Mouse (Mus musculus) CH12F3 (cell line): ENCODE measurements around the gene Majin.

Experiments
- in situ Hi-C: fragments of 300-500 bp; cut with MboI; formaldehyde crosslinking; loops from 2 replicates; pipeline ENCODE4 v1.14.3; 2020; ENCODE audit warnings: low sequenced_read_pairs

Majin gene

GRCm38 (mm10) chr19:6261379-6261778 lies 77.2 kb downstream of the Majin start:
- in situ Hi-C loops, result loop anchor here (5.0 kb wide), 1 partner anchor 46 kb away; the partner anchor contains the start of gene Cdc42bpg

- in situ Hi-C loops, result loop anchor here (5.0 kb wide), 1 partner anchor 45 kb away; the partner anchor contains the start of gene Cdc42bpg
These were observed 78.0 kb downstream of the Majin start for GRCm38 (mm10) chr19:6262222-6262621.

GRCm38 (mm10) chr19:6262839-6263433 lies 78.7 kb downstream of the Majin start:
- in situ Hi-C loops, result loop anchor here (5.0 kb wide), 1 partner anchor 44 kb away; the partner anchor contains the start of gene Cdc42bpg

DNA sequence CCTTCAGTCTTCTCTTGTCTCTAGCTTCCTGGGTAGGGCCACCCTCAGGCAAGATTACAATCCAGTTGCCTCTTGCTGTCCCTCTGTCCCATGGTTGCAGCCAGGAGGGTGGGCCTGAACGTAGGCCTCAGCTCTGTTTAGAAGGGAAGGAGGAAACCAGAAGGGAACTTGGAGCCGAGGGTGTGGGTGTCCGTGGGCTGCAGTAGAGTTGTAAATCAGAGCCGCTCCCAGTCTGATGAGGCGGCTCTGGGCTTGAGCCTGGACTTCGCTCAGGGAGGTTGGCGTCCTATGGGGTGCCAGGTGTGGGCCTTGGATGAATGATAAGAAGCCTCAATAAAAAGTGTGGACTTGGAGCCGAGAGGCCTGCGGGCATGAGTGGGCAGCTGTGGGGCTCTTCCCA lies 80.0 kb downstream of the Majin start:
- in situ Hi-C loops, result loop anchor here (5.0 kb wide), 1 partner anchor 43 kb away; the partner anchor contains the start of gene Cdc42bpg

- in situ Hi-C loops, result loop anchor here (5.0 kb wide), 1 partner anchor 42 kb away; the partner anchor contains the start of gene Cdc42bpg
These were observed 80.8 kb downstream of the Majin start for GRCm38 (mm10) chr19:6264945-6265344.

DNA sequence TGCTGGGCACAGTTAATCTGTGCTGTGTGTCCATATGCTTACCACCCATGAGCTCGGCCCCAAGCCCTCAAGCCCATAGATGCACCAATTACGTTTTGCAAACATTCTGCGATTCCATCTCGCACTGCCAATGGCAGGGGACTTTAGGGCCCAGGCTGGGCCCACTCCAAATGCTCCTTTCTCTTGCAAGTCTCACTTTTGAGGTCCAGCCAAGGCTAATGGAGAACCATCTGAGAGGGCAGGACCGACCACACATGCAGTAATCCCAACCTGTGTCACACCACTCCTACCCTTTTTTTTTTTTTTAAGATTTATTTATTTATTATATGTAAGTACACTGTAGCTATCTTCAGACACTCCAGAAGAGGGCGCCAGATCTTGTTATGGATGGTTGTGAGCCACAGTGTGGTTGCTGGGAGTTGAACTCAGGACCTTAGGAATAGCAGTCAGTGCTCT lies 81.6 kb downstream of the Majin start:
- in situ Hi-C loops, result no loop called here

GRCm38 (mm10) chr19:6267306-6268169 lies 83.3 kb downstream of the Majin start:
- in situ Hi-C loops, result no loop called here

- in situ Hi-C loops, result no loop called here
These were observed 84.0 kb downstream of the Majin start for GRCm38 (mm10) chr19:6268170-6268528.

DNA sequence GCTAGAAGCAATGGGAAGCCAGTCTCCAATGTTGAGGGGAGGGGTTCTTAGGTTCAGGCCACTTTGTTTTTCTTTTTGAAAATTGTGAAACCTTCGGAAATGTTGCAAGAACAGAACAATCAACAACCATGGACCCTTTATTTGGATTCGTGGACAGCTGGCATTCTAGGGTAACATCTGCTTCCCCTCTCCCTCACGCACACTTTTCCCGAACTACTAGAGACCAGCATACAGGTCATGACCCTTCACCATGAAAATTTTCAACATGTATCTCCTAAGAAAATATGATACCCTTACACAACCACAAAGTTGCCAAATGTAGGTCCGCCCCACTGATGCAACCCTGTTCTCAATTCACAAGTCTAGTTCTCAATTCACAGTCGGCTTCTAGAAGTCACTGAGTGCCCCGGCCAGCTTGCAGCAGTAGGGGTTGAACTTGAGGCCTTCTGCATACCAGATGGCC lies 84.5 kb downstream of the Majin start:
- in situ Hi-C loops, result no loop called here

DNA sequence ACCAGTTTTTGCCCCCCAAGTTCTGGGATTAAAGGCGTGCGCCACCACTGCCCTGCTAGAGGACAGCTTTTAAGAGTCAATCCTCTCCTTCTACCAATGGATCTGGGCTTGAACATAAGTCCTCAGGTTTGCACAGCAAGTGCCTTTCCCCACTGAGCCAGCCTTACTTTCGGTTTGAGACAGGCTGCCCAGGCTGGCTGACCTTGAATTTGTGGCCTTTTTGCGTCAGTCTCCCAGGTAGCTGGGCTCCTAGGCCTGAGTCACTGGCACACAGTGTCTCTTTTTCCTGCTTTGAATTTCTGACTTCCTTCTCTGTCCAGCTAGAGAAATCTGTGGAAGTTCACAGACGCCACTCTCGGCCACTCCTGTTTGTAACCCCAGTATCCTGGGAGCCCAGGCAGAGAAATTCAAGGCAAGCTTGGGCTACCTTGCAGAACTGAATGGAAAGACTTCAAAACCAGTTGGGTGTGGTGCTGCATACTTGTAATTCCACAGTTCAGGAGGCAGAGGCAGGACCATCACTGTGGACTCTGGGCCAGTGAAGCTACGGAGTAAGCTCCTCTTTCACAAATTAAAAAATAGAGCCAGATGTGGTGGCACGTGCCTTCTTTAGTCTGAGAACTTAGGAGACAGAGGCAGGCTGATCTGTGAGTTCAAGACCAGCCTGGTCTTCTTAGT lies 85.7 kb downstream of the Majin start:
- in situ Hi-C loops, result no loop called here

DNA sequence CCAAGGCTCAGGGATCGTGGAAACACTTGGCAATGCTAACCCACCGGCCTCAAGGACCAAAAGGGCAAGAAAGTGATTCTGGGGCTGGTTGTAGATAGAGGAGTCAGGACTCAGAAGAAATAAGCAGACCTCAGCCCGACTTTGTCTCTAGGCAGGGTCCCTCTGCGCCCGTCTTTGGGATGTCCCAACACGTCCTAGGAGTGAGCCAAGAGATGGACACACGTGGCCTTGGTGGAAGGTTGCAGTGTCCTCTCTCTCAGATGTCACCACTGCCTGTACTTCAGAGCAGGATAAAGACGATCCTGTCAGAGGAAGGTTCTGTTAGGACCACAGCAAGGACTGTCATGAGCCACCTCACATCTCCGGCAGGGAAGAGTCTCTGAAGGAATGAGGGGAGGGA lies 86.5 kb downstream of the Majin start:
- in situ Hi-C loops, result no loop called here

DNA sequence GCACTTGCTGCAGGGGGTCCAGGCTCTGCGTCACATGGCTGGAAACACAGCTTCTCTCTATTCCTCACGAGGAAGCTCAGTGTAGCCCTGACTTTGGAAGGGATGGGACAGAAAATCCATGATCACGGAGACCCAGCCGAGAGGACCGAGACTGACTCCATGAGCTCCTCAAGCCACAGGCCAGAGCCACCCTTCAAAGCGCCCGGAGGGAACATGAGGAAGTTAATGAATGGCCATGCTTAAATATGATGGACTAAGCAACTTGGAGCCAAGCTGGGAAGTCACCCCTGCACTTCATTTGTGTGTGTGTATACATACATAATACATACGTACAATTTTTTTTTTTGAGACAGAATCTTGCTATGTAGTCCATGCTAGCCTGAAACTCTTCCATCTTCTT lies 87.0 kb downstream of the Majin start:
- in situ Hi-C loops, result no loop called here

DNA sequence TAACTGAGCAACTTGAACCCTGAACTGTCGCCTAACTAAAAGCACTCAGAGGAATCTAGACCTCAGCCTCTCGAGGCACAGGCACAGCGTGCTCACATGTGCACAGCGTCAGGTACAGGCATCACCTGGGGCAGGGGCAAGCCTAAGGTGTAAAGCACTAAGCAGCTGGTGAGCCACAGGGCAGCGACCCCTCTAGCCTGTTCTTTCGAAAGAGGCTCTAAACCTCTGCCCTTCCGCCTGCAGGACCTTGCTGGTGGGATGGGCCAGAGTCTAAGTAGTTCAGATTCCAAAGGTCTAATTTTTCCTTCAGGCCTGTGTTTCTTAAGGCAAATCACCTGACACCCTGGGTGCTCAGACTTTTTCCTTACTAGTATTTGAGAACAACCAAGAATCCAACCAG lies 87.9 kb downstream of the Majin start:
- in situ Hi-C loops, result no loop called here

DNA sequence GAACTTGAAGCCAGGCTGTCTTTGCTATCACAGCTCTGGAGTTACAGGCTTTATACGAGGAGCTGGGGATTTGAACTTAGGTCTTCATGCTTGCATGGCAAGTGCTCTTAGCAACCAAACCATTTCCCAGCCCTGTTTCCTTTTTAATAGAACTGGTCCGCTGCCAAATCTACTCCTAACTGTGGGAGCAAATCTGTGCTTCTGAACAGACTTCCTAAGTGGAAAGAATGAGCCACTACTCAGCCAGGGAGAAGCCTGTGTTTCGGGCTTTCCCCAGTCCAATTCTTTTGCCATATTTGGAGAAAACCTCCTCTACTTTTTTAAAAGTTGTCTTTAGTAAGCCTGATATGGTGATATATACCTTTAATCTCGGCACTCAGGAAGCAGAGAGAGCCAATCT lies 88.5 kb downstream of the Majin start:
- in situ Hi-C loops, result no loop called here

- in situ Hi-C loops, result no loop called here
These were observed 89.4 kb downstream of the Majin start for GRCm38 (mm10) chr19:6273592-6273991.
